Mouse (Mus musculus) lung, adult 2 months (tissue): ENCODE results near the gene Car3.

ENCODE experiments used
- CTCF ChIP-seq: fragments of 200-500 bp; IDR thresholded peaks from 2 replicates; pipeline ENCODE4 v1.5.1; 2011; ENCODE audit warnings: mild to moderate bottlenecking, low read length, control low read depth; ENCODE audit not compliant: insufficient read depth
- POLR2A ChIP-seq: fragments of 200-500 bp; IDR thresholded peaks from 2 replicates; pipeline ENCODE4 v1.6.1; 2011; ENCODE audit warnings: low read depth, mild to moderate bottlenecking, control low read depth, low read length, borderline replicate concordance; ENCODE audit errors: extremely low read depth

DNA sequence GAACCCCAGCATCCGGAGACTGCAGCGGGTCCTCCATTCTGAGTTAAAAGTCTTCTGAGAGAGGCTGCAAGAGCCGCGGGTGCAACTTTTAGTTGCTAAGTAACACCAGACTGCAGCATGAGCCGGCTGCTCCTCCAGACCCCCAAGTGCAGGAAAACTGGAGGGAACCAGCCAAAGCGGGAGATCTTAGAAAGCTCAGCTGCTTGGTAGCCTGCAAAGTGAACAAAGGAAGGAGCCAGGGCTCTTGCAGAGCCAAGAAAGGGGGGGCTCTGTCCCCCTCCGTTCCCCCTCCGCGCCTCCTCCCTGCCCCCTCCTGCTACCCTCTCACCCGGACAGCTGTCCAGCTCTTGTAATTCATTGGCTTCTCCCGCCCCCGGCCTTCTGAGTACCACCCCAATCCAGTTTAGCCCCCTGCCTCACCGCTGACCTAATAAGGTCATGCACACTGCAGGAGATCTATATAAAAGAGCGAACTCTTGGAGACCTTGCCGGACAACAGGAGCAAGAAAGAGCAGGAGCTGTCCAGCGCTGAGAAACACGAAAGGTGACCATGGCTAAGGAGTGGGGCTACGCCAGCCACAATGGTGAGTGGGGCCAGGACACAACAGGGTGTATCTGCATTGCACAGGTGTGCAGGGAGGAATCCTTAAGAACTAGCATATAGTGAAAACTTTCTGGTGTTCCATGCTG, at the start of gene Car3:
- TF ChIP-seq POLR2A (no peak), CTCF (no peak)
